Mouse (Mus musculus) small intestine, adult 2 months (tissue): ENCODE data around the gene Serpine2.

Experiments used
- CTCF ChIP-seq: fragments of 200-500 bp; IDR thresholded peaks from 2 replicates; pipeline ENCODE4 v1.5.1; 2012; ENCODE audit warnings: low read depth, mild to moderate bottlenecking, control low read depth, inconsistent platforms, low read length, moderate library complexity, mixed read lengths; ENCODE audit not compliant: insufficient replicate concordance, insufficient read length; ENCODE audit errors: extremely low read depth
- POLR2A ChIP-seq: fragments of 200-500 bp; IDR thresholded peaks from 2 replicates; pipeline ENCODE4 v1.6.1; 2012; ENCODE audit warnings: low read depth, mild to moderate bottlenecking, control low read depth, inconsistent platforms, low read length, moderate library complexity

DNA sequence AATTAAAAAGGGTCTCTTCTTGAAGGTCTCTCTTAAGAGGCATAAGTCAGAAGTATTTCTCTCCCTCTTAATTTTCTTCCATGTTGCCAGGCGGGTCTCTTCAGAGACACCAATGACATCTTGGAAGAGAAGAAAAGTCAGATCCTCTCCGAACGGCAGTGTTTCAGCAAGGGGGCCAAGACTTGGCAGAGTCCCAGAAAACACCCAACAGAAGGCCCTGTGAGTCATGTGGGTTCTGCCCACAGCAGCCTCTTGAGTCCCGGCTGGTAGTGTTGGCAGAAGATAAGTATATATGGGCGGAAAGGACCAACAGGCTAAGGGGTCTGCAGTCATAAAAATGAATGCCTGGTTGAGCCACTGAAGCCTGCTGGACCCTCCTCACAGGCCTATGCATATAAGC lies 54.1 kb downstream of the Serpine2 start:
- TF ChIP-seq CTCF (no peak), POLR2A (no peak)
